Mouse (Mus musculus) neural tube, embryonic 11.5 days (tissue): ENCODE results near the gene Rhot1. TPM values are rescaled to one million over a fixed set of nuclear protein-coding genes. Genes with fewer than 3 reads are reported as not detected.

Experiments
- ATAC-seq: fragments of 200-750 bp; cut with Nextera tagmentation; 2 replicates; pipeline ENCODE4 v1.8.0; 2017; ENCODE audit warnings: moderate number of reproducible peaks, mild to moderate bottlenecking, moderate TSS enrichment, moderate library complexity; ENCODE audit not compliant: insufficient read depth, low FRiP score, low TSS enrichment
- DNase-seq: peaks from one replicate; pipeline ENCODE4 v3.0.0-alpha.2; 2015; ENCODE audit warnings: low spot score
- H3K27ac ChIP-seq: fragments of 300-500 bp; sonication (generic); 2 replicates; pipeline ENCODE4 v1.5.1; 2014; ENCODE audit warnings: low read depth, mild to moderate bottlenecking, low read length
- H3K27me3 ChIP-seq: fragments of 300-500 bp; sonication (generic); 2 replicates; pipeline ENCODE4 v1.6.1; 2014; ENCODE audit warnings: mild to moderate bottlenecking, low read length, mixed read lengths; ENCODE audit not compliant: control insufficient read depth, insufficient read depth
- H3K36me3 ChIP-seq: fragments of 300-500 bp; sonication (generic); 2 replicates; pipeline ENCODE4 v1.6.1; 2014; ENCODE audit warnings: mild to moderate bottlenecking, low read length, moderate library complexity, mixed read lengths; ENCODE audit not compliant: control insufficient read depth, insufficient read depth
- H3K4me1 ChIP-seq: fragments of 300-500 bp; sonication (generic); 2 replicates; pipeline ENCODE4 v1.6.1; 2014; ENCODE audit warnings: low read length, mixed read lengths; ENCODE audit not compliant: control insufficient read depth, insufficient read depth
- H3K4me2 ChIP-seq: fragments of 300-500 bp; sonication (generic); 2 replicates; pipeline ENCODE4 v1.6.1; 2014; ENCODE audit warnings: low read depth, mild to moderate bottlenecking, moderate library complexity
- H3K4me3 ChIP-seq: fragments of 300-500 bp; sonication (generic); 2 replicates; pipeline ENCODE4 v1.5.1; 2014; ENCODE audit warnings: low read depth, low read length
- H3K9ac ChIP-seq: fragments of 300-500 bp; sonication (generic); 2 replicates; pipeline ENCODE4 v1.6.1; 2014; ENCODE audit warnings: mild to moderate bottlenecking, low read length
- H3K9me3 ChIP-seq: fragments of 300-500 bp; sonication (generic); 2 replicates; pipeline ENCODE4 v1.6.1; 2016; ENCODE audit warnings: low read length; ENCODE audit not compliant: control insufficient read depth
- WGBS: fragments of 180-500 bp; shearing (Covaris S2); extraction: QIAGEN DNeasy Blood & Tissue Kit; methylation state at CpG from one replicate; pipeline ENCODE4 v1.1.7; 2014; 5-methylcytosine and 5-hydroxymethylcytosine counted together
- polyA plus RNA-seq: library from polyadenylated mRNA; unstranded; fragments of >200 nt; fragmentation: Nextera tagmentation; extraction: Ambion mirVana; gene quantifications from 2 replicates; pipeline ENCODE4 v1.2.1, GENCODE M21; 2014

Rhot1 gene
- polyA plus RNA-seq, 1 experiment from 2014 or later = 70.6 TPM

DNA sequence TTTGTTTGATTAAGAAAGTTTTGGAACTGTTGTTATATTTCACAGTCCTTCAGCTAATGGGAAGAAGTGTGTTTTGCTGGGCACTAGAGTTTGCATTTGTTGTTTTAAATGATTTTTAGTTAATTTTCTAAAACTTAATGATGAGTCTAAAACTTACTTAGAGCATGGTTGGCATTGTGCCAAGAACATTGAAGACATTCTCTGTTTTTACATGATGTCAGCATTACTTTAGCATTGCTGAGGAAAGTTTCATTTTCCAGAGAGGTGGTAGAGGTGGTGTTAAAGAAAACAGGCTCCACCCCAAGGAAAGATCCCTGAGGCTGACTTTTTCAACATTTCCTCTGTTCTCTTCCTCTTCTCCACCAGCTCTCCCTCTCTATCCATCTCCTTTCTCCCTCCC, 38.2 kb downstream of the Rhot1 start:
- H3K27me3 ChIP-seq = no peaks in the 10 kb centered on the region
- H3K9me3 ChIP-seq = no peaks in the 10 kb centered on the region
- ATAC-seq (no peak), DNase-seq (no peak)
- no peak overlapping the region for H3K4me2 ChIP-seq
- no peak overlapping the region for H3K27ac ChIP-seq
- H3K9ac ChIP-seq = no peak overlapping the region
- H3K4me3 ChIP-seq = no peak overlapping the region
- peaks cover 12% of the 10 kb centered on the region for H3K36me3 ChIP-seq
- H3K4me1 ChIP-seq = no peaks in the 10 kb centered on the region

DNA sequence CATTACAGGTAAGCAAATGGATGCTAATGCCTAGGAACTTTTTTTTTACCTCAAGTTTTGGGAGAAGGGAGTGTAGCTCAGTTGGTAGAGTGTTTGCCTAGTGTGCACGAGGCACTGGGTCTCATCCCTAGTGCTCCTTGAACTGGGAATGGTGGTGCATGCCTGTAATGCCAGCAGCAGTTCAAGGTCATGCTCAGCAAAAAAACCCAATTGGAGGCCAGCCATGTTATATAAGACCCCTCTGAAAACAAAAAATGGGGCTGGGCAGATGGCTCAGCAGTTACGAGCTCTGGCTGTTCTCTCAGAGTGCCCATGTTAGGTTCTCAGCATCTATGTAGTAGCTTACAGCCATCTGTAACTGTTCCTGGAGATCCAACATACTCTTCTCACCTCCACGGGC, 39.7 kb downstream of the Rhot1 start:
- no peak overlapping the region for H3K4me3 ChIP-seq
- H3K27ac ChIP-seq = no peak overlapping the region
- no peak for ATAC-seq
- no peak overlapping the region for H3K4me2 ChIP-seq
- peaks cover 10% of the 10 kb centered on the region for H3K36me3 ChIP-seq
- no peaks in the 10 kb centered on the region for H3K4me1 ChIP-seq
- no peaks in the 10 kb centered on the region for H3K27me3 ChIP-seq
- H3K9me3 ChIP-seq = no peaks in the 10 kb centered on the region
- WGBS = 90% methylated on average over 3 of the region's 3 CpGs
- no peak overlapping the region for H3K9ac ChIP-seq
- DNase-seq = no peak

DNA sequence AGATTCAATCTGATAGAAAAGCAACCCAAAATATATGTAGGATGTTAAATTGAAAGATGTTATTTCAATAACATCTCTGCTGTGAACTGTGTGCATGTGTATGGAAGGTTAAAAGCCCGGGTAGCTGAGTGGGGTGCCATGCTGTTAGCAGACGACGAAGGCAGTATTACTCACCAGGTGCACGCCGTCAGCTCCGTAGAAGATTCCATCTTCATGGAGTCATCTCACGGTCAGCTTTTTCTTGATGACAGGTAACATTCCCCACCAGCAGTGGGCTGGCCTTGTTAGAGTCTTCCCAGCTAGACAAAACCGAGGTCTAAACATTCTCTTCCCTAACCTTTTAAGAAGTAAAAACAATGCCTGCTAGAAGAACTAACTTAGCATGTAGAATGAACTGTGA, 55.3 kb downstream of the Rhot1 start:
- Histone ChIP-seq H3K4me2 (no peak overlapping the region), H3K27ac (no peak overlapping the region), H3K27me3 (no peaks in the 10 kb centered on the region), H3K9ac (no peak overlapping the region), H3K9me3 (no peaks in the 10 kb centered on the region), H3K4me1 (no peaks in the 10 kb centered on the region), H3K36me3 (no peaks in the 10 kb centered on the region; the same call in none of the 2 replicates), H3K4me3 (no peak overlapping the region)
- DNase-seq (no peak), ATAC-seq (no peak)
- 95% methylated on average over 8 of the region's 8 CpGs for WGBS

DNA sequence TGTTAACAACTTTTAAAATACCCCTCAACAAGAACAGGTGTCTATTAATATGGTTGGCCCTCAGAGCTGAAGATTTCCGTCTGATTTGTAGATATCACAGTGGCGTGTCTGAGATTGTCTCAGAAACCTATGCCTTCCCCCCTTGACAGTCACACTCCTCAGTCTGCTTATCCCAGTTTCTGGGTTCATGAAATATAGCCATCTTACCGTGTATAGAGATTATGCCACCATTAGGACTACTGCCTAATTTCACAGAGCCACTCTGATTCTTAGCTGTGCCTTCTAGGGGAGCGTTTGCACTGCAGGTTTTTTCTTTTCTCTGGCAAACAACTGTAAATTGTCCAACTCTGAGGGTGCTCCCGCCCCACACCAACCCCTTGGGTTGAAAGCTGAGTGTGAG, 62.3 kb downstream of the Rhot1 start:
- Histone ChIP-seq H3K9ac (no peak overlapping the region), H3K4me3 (no peak overlapping the region), H3K36me3 (no peaks in the 10 kb centered on the region), H3K4me2 (no peak overlapping the region), H3K9me3 (no peaks in the 10 kb centered on the region), H3K27ac (no peak overlapping the region), H3K4me1 (no peaks in the 10 kb centered on the region), H3K27me3 (no peaks in the 10 kb centered on the region)
- ATAC-seq (no peak), DNase-seq (no peak)
- WGBS = 88% methylated on average over 5 of the region's 5 CpGs

DNA sequence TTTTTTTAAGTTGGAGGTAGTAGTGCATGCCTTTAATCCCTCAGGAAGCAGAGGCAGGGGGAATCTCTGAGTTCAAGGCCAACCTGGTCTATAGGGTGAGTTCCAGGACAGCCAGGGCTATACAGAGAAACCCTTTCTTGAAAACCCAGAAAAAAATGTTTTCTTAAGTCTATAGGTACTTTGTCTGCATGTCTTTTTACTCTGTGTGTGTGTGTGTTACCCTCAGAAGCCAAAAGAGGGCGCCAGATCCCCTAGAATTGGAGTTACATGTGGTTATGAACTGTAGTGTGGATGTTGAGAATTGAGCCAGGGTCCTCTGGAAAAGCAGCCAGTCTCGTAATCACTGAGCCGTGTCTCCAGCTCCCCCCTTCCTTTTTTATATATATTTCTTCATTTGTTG, 66.2 kb downstream of the Rhot1 start:
- Histone ChIP-seq H3K9me3 (no peaks in the 10 kb centered on the region), H3K4me1 (no peaks in the 10 kb centered on the region), H3K36me3 (no peaks in the 10 kb centered on the region), H3K4me2 (no peak overlapping the region), H3K4me3 (no peak overlapping the region), H3K27me3 (no peaks in the 10 kb centered on the region), H3K9ac (no peak overlapping the region), H3K27ac (no peak overlapping the region)
- WGBS = 68% methylated on average over 3 of the region's 3 CpGs
- no peak for ATAC-seq
- no peak for DNase-seq

DNA sequence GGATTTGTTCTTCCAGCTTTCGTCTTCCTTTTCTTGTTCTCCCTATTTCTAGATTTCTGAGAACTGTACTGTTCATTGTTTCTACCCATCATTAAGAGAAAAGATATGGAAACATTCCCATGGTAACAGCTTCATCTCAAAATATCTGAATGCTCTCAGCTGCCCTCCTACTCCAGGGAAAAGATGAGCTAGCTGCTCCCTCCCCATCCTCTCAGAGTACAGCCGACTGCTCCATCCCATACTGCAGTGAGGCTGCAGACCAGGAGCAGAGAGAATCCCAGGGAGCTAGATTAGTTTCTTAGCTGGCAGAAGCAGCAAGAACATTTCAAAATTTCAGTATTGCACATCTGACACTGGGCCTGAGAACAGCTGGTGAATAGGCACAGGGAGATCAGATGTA, 69.2 kb downstream of the Rhot1 start:
- Histone ChIP-seq H3K27me3 (no peaks in the 10 kb centered on the region), H3K9ac (no peak overlapping the region), H3K4me1 (no peaks in the 10 kb centered on the region), H3K4me3 (no peak overlapping the region), H3K36me3 (no peaks in the 10 kb centered on the region), H3K4me2 (no peak overlapping the region), H3K27ac (no peak overlapping the region), H3K9me3 (no peaks in the 10 kb centered on the region)
- WGBS = 77% methylated on average over 2 of the region's 2 CpGs
- DNase-seq (no peak), ATAC-seq (no peak)

DNA sequence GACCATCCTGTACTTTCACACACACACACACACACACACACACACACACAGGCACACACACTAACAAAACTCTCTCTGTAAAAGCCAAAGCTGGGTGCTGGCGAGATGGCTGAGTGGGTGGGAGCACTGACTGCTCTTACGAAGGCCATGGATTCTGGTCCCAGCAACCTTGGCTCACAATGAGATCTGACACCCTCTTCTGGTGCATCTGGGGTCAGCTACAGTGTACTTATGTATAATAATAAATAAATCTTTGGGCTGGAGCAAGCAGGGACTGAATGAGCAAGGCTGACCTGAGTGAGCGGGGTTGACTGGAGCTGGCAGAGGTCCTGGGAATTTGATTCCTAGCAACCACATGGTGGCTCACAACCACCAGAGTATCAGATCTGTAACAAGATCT, 75.0 kb downstream of the Rhot1 start:
- H3K9ac ChIP-seq = no peak overlapping the region
- H3K4me1 ChIP-seq = no peaks in the 10 kb centered on the region
- 73% methylated on average over 3 of the region's 3 CpGs for WGBS
- H3K36me3 ChIP-seq = no peaks in the 10 kb centered on the region
- H3K27me3 ChIP-seq = no peaks in the 10 kb centered on the region
- H3K27ac ChIP-seq = no peak overlapping the region
- H3K4me2 ChIP-seq = no peak overlapping the region
- ATAC-seq = no peak
- H3K4me3 ChIP-seq = no peak overlapping the region
- no peak for DNase-seq
- H3K9me3 ChIP-seq = no peaks in the 10 kb centered on the region

DNA sequence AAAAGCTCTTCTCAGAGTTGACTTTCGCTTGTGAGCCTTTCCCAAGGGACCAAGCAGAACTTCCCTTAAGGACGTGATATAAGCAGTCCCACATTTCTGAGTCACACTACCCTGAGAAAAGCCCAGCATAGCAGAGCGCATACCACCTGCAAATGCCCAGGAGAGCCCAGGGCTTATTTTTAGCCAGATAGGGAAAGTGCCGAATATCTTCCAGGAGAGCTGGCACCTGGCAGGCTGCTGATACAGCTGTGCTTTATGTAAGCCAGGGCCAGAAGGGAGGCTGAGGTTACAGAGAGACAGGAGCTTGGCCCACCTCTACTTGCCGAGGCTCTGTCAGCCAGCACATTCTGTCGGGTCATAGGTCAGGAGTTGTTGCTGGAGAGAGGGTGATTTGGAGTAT, 75.8 kb downstream of the Rhot1 start:
- no peak overlapping the region for H3K27ac ChIP-seq
- H3K9ac ChIP-seq = no peak overlapping the region
- H3K36me3 ChIP-seq = no peaks in the 10 kb centered on the region
- H3K27me3 ChIP-seq = no peaks in the 10 kb centered on the region
- no peak overlapping the region for H3K4me3 ChIP-seq
- H3K4me2 ChIP-seq = no peak overlapping the region
- H3K9me3 ChIP-seq = no peaks in the 10 kb centered on the region
- H3K4me1 ChIP-seq = peaks cover 4% of the 10 kb centered on the region; the same call in 1 of the 2 replicates
- ATAC-seq (no peak), DNase-seq (no peak)
- WGBS = 61% methylated on average over 6 of the region's 6 CpGs

DNA sequence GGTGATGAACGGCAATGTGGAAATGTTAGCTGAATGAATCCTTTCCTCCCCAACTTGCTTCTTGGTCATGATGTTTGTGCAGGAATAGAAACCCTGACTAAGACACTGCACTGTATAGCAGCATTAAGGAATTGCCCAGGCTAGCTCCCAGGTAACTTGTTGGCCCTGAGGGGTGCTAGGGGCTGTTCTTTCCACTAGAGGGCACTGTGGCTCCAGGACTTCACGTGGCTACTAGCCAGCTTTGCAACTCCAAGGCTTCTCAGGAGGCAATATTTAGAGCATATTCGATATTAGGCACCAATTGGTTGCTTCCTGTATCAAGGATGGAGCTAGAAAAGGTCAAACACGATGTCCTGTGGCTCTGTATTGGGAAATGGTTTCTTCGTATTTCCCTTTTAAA, 78.3 kb downstream of the Rhot1 start:
- 19% methylated on average over 5 of the region's 5 CpGs for WGBS
- no peaks in the 10 kb centered on the region for H3K27me3 ChIP-seq

More for the DNA sequence above, 78.3 kb downstream of the Rhot1 start:
- peak; percentile 83 for DNase-seq
- Histone ChIP-seq H3K4me3 (no peak overlapping the region), H3K9me3 (no peaks in the 10 kb centered on the region), H3K9ac (no peak overlapping the region), H3K27ac (no peak overlapping the region), H3K4me2 (no peak overlapping the region), H3K36me3 (no peaks in the 10 kb centered on the region), H3K4me1 (peaks cover 14% of the 10 kb centered on the region)
- no peak for ATAC-seq
